Mouse (Mus musculus) spleen, adult 2 months (tissue): Measurements from ENCODE around the gene Syngr1. TPM values are rescaled to one million over a fixed set of nuclear protein-coding genes. Genes with fewer than 3 reads are reported as not detected.

Source experiments
- DNase-seq, 2 experiments: peaks; one replicate each; pipeline versions ENCODE4 v3.0.0 to v3.0.0-alpha.2; 2012 to 2021; ENCODE audit warnings: low spot score in 2 of 2, low read depth in 1 of 2
- H3K27ac ChIP-seq: fragments of 200-500 bp; 2 replicates; pipeline ENCODE4 v1.5.1; 2012; ENCODE audit warnings: low read length, inconsistent platforms; ENCODE audit not compliant: insufficient read depth
- H3K27me3 ChIP-seq: fragments of 200-500 bp; 2 replicates; pipeline ENCODE4 v1.6.1; 2012; ENCODE audit warnings: mild to moderate bottlenecking, moderate library complexity, low read length, inconsistent platforms; ENCODE audit not compliant: control insufficient read depth, insufficient read depth
- H3K36me3 ChIP-seq: fragments of 200-500 bp; 2 replicates; pipeline ENCODE4 v1.6.1; 2012; ENCODE audit warnings: mild to moderate bottlenecking, low read length, inconsistent platforms; ENCODE audit not compliant: control insufficient read depth, insufficient read depth
- H3K4me1 ChIP-seq: fragments of 200-500 bp; 2 replicates; pipeline ENCODE4 v1.6.1; 2011; ENCODE audit warnings: inconsistent platforms; ENCODE audit not compliant: control insufficient read depth, insufficient read depth, insufficient read length
- H3K4me3 ChIP-seq: fragments of 200-500 bp; 2 replicates; pipeline ENCODE4 v1.5.1; 2011; ENCODE audit warnings: mild to moderate bottlenecking, inconsistent platforms; ENCODE audit not compliant: insufficient read depth, insufficient read length; ENCODE audit errors: extremely low read depth
- CTCF ChIP-seq: fragments of 200-500 bp; IDR thresholded peaks from 2 replicates; pipeline ENCODE4 v1.5.1; 2011; ENCODE audit warnings: mild to moderate bottlenecking, inconsistent platforms; ENCODE audit not compliant: insufficient read depth, insufficient read length, insufficient replicate concordance; ENCODE audit errors: extremely low read depth
- POLR2A ChIP-seq: fragments of 200-500 bp; IDR thresholded peaks from 2 replicates; pipeline ENCODE4 v1.6.1; 2011; ENCODE audit warnings: low read depth, low read length, inconsistent platforms
- WGBS: fragments of 180-500 bp; shearing (Covaris S2); methylation state at CpG from one replicate; pipeline ENCODE4 v1.1.7; 2018; 5-methylcytosine and 5-hydroxymethylcytosine counted together
- polyA plus RNA-seq: library from polyadenylated mRNA; depleted of rRNA; stranded (reverse); fragments of >200 nt; gene quantifications from 2 replicates; pipeline ENCODE4 v1.2.3, GENCODE M21; 2012

The Syngr1 gene
- polyA plus RNA-seq, 1 experiment, result 9.9 TPM

DNA sequence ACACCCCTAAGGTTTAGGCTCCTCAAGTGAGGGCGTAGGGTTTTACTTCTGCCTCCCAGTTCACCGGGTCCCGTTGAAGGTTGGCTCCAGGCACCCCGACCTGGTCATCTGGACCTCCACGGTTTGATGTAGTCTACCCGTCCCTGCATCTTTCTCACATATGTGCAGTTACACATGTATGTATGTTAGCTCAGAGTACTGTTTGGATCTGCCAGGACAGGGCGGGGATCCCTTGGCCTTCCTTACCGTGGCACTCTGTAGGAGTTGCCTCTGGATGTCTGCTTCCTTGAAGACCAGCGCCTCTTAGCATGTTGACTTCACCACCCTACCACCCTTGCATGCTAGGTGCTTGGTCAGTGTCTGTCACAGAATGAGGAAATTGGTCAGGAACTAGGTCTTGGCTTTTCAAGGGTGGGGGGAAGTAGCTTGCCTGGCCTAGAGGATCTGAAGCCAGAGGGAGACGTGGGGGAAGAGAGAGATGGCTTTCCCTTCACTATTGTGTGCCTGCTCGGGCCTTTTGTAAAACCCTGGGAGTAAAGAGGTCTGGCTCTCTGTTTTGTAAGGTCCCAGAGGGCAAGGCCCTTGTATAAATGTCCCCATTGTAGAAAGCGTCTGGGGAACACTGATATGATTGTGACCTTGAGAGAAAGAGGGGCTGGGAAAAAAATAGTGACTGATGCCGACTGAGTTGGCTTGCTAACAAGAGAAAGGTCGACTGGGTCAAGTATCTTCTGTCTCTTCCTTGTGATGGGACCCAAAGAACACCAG, 42.7 kb downstream of the Syngr1 start:
- WGBS, result 5% methylated on average over 14 of the region's 14 CpGs
- H3K36me3 ChIP-seq, result no peaks in the 10 kb centered on the region
- TF ChIP-seq POLR2A (no peak), CTCF (no peak)
- no peaks in the 10 kb centered on the region for H3K27me3 ChIP-seq
- peak overlapping the region; percentile 97 for H3K4me3 ChIP-seq
- peaks cover 8% of the 10 kb centered on the region for H3K4me1 ChIP-seq
- no peak for DNase-seq
- peak overlapping the region; percentile 95 for H3K27ac ChIP-seq

DNA sequence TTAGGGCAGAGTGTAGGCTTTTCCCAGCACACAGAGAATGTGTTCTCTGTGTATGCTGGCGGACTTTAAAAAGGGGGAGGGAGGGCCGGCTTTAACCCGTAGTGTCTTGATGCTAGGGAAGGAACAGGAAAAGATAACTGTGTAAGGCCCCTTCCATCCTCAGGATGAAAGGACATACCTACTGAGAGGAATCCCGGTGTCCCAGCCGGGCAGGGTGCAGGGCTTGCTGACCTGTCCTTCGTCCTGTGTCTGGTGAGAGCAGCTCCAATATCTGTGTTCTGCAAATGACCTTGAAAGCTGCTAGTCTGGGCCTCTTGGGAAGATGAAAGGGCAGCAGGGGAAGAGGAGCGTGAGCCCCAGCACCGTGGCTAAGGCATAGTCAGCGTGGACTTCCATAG, 43.3 kb downstream of the Syngr1 start:
- H3K36me3 ChIP-seq, result no peaks in the 10 kb centered on the region
- WGBS, result 78% methylated on average over 9 of the region's 9 CpGs
- H3K27ac ChIP-seq, result peak overlapping the region; percentile 35; the same call in 1 of the 2 replicates
- H3K4me3 ChIP-seq, result no peak overlapping the region
- no peaks in the 10 kb centered on the region for H3K27me3 ChIP-seq
- TF ChIP-seq POLR2A, result no peak
- DNase-seq, result no peak
- H3K4me1 ChIP-seq, result peaks cover 8% of the 10 kb centered on the region

DNA sequence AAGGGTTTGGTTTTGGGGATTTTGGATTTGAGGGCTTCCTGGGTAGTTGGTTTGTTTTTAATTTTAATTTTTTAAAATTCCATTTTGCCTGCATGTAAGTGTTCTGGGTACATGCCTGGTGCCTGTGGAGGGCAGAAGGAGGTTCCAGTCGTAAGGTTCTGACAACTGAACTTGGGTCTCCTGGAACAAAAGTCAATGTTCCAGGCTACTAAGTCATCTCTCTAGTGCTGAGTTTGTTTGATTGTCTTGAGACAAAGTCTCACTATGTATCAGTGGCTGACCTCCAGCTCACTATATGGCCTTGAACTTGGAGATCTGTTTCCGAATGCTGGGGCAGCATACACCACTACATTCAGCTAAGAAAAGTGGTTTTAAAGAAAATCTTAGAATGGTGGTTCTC, 44.4 kb downstream of the Syngr1 start:
- no peaks in the 10 kb centered on the region for H3K36me3 ChIP-seq
- WGBS, result 94% methylated on average over 2 of the region's 2 CpGs
- H3K27me3 ChIP-seq, result no peaks in the 10 kb centered on the region
- H3K4me3 ChIP-seq, result no peak overlapping the region
- H3K4me1 ChIP-seq, result peaks cover 8% of the 10 kb centered on the region
- H3K27ac ChIP-seq, result no peak overlapping the region
- no peak for DNase-seq
- TF ChIP-seq CTCF, result no peak
- TF ChIP-seq POLR2A, result no peak

DNA sequence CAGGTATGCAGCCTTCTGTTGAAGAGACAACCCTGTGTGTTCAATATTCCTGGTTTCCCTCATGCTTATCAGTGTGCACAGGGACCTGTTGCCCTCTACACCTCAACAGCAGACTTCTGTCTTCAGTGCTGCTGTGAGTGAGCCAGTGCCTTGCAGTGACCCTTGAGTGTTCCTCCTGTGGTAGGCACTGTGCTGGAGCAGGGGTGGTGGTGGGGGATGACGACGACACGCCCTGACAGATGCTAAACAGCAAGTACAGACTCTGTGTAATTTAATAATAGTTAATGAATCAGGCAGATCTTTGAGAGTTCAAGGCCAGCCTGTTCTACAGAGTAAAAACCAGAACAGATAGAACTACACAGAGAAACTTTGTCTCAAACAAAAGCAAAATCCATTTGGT, 45.5 kb downstream of the Syngr1 start:
- Histone ChIP-seq H3K4me3 (no peak overlapping the region), H3K36me3 (no peaks in the 10 kb centered on the region; the same call in 1 of the 2 replicates), H3K27ac (no peak overlapping the region), H3K4me1 (peaks cover 8% of the 10 kb centered on the region), H3K27me3 (no peaks in the 10 kb centered on the region)
- 91% methylated on average over 3 of the region's 3 CpGs for whole genome bisulfite sequencing
- no peak for DNase-seq
- no peak for TF ChIP-seq CTCF
- no peak for TF ChIP-seq POLR2A

DNA sequence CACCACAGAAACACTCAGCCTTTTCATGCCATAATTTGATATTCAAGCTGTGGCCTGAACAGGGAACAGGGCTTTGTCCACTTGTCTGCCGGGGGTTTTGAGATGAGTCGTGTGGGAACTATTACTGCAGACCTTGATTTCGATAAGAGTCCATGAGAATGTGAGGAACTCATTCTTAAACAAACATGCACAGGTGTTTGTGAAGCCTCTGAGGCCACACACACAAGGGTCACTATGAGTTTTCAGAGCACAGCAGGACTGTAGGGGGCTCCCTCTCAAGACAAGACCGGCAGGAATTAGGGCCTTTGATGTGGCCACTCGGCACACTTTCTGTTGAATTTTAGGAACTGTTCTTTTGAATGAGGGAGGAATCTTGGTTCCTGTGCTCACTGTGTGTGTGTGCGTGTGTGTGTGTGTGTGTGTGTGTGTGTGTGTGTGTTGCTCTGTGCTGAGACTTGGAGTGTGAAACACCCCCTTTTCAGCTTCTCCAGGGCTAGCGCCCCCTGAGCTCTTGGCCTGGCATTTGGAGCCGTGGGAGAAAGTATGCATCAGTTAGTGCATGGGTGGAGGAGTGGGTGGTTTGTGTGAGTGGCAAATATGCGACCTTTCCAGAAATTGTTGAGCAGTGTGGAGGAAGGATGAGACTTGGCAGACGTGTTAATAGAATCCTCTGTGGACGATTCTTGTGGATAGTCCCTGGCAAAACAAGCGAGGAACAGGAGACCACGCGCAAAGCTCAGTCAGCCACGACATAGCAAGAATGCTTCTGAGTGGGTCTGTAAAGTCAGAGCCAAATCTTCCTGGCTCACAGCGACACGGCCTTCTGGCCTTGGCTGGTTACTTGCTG, 47.0 kb downstream of the Syngr1 start:
- TF ChIP-seq CTCF (no peak), POLR2A (no peak)
- Histone ChIP-seq H3K27ac (0 out of 2 replicates have a peak overlapping the region, but pooled peaks have one; percentile 14), H3K27me3 (no peaks in the 10 kb centered on the region), H3K4me1 (peaks cover 8% of the 10 kb centered on the region), H3K4me3 (no peak overlapping the region), H3K36me3 (peaks cover 4% of the 10 kb centered on the region; the same call in 1 of the 2 replicates)
- DNase-seq, result no peak
- 82% methylated on average over 17 of the region's 17 CpGs for WGBS

DNA sequence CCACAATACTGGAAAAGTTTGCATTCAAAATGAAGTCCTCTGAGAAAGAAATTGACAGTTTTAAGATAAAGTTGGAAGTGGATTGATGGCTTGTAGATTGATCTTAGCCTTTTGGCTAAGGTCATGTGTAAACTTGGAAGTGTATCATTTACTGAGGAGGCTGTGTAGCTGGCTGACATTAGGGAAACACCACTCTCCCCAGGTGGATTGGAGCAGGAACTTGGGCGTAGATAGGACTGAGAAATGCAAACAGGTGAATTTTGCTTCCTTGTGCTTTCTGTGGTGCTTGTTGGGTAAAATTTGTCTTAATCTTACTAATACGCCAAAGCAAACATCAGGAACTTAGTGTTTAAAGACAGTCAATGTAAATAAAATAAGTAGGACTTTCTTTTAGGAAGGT, 49.2 kb downstream of the Syngr1 start:
- Histone ChIP-seq H3K4me1 (no peaks in the 10 kb centered on the region), H3K4me3 (no peak overlapping the region), H3K27ac (no peak overlapping the region), H3K36me3 (peaks cover 4% of the 10 kb centered on the region; the same call in 1 of the 2 replicates), H3K27me3 (no peaks in the 10 kb centered on the region)
- TF ChIP-seq CTCF (no peak), POLR2A (no peak)
- 100% methylated on average over 2 of the region's 2 CpGs for WGBS
- no peak for DNase-seq
